Mouse (Mus musculus): ENCODE results near the gene Gjd3. TPM values are rescaled to one million over a fixed set of nuclear protein-coding genes. Genes with fewer than 3 reads are reported as not detected.
"Not testable (repeated sequence)": the region's sequence is repeated elsewhere in the genome, so short reads cannot be mapped to it uniquely, and the experiment has no call there.

The Gjd3 gene
- polyA plus RNA-seq, 1 experiment = not detected

DNA sequence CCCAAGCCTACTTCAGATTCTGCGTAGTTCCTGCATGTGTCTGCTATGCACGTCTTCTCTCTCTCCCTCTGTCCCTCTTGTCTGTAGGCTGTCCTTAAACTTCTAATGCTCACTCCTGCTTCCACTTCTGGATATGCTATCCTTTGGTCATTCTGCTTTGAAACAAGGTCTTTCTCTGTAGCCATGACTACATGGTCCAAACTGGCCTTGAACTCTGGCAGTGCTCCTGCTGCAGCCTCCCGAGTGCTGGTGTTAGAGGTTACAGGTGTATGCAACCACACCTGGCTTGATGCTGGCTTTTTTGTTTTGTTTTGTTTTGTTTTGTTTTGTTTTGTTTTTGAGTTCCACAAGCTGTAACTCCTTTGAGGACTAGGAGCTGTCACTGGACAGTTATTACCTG is 48.4 kb downstream of the Gjd3 start:
- TF ChIP-seq FOSL1 (IDR thresholded peaks at IDR 0.05; ENCODE audit: insufficient read depth, low read length, poor library complexity, severe bottlenecking) (no peak), USF1 (IDR thresholded peaks at IDR 0.05; ENCODE audit: low read depth) (no peak), MYOD1 (IDR thresholded peaks at IDR 0.05; ENCODE audit: control insufficient read depth, insufficient read length, low read depth) (no peak)
- Histone ChIP-seq H3K36me3 (ENCODE audit: control insufficient read depth, insufficient read depth) (no peaks in the 10 kb centered on the region), H3K79me3 (ENCODE audit: low read depth) (peaks cover 18% of the 10 kb centered on the region), H3K79me2 (ENCODE audit: control insufficient read depth, insufficient read depth) (peaks cover 37% of the 10 kb centered on the region), H3K27me3 (ENCODE audit: control insufficient read depth, insufficient read depth, insufficient read length) (no peaks in the 10 kb centered on the region), H3K4me3 (ENCODE audit: insufficient read depth, poor library complexity, severe bottlenecking) (no peak overlapping the region), H3ac (ENCODE audit: control insufficient read depth, insufficient read length, low read depth) (no peak overlapping the region)

DNA sequence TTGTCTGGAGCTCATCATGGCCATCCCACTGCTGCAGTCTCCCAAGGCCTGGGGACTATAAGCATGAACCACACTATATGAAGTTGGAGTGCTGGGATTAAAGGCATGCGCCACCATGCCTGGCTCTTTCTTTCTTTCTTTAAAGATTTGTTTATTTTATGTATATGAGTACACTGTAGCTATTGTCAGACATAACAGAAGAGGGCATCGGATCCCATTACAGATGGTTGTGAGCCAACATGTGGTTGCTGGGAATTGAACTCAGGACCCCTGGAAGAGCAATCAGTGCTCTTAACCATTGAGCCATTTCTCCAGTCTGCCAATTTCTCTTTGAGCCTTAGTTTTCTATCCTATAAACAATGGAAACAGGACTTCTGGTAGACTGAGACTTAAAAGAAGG is 49.0 kb downstream of the Gjd3 start:
- H3ac ChIP-seq (ENCODE audit: control insufficient read depth, insufficient read length, low read depth); H3K4me3 ChIP-seq (ENCODE audit: insufficient read depth, poor library complexity, severe bottlenecking): not testable (repeated sequence)

DNA sequence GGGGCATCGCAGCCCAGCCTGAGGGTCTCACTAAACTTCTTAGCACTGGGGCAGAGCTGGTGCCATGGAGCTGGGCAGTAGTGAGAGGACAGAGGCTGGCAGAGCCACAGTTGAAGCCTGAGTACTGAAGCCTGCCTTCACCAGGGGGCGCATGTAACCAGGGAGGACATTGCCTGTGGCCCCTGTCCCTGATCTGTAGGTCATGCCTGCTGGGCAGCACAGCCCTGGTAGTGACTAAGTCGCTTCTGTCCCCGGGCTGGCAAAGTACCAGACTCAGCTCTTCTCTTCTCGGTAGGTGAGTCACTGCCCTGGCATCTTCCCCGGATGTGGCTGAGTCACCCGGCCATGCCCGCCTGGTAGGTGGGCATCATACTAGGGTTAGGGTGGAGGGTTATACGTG is 49.7 kb downstream of the Gjd3 start:
- Histone ChIP-seq H3K36me3 (ENCODE audit: control insufficient read depth, insufficient read depth) (no peaks in the 10 kb centered on the region), H3K27me3 (ENCODE audit: control insufficient read depth, insufficient read depth, insufficient read length) (no peaks in the 10 kb centered on the region), H3K79me2 (ENCODE audit: control insufficient read depth, insufficient read depth) (peaks cover 24% of the 10 kb centered on the region), H3ac (ENCODE audit: control insufficient read depth, insufficient read length, low read depth) (peak overlapping the region; percentile 18), H3K4me3 (ENCODE audit: insufficient read depth, poor library complexity, severe bottlenecking) (no peak overlapping the region), H3K79me3 (ENCODE audit: low read depth) (peaks cover 6% of the 10 kb centered on the region)
- TF ChIP-seq CEBPB (IDR thresholded peaks at IDR 0.05; ENCODE audit: low read depth) = no peak
- peak; percentile 6 for TF ChIP-seq MYOD1 (IDR thresholded peaks at IDR 0.05; ENCODE audit: control insufficient read depth, insufficient read length, low read depth)
- TF ChIP-seq MAX (IDR thresholded peaks at IDR 0.05) = peak; percentile 77
- TF ChIP-seq MYOG (IDR thresholded peaks at IDR 0.05; ENCODE audit: control insufficient read depth, extremely low read depth, insufficient read length) = no peak
- TF ChIP-seq FOSL1 (IDR thresholded peaks at IDR 0.05; ENCODE audit: insufficient read depth, low read length, poor library complexity, severe bottlenecking) = peak; percentile 94
- TF ChIP-seq USF1 (IDR thresholded peaks at IDR 0.05; ENCODE audit: low read depth) = no peak
- TF ChIP-seq CTCF (IDR thresholded peaks at IDR 0.05; ENCODE audit: control insufficient read depth, insufficient read depth, insufficient read length) = peak; percentile 83

More for the DNA sequence above, 49.0 kb downstream of the Gjd3 start:
- not testable (repeated sequence) for H3K36me3 ChIP-seq (ENCODE audit: control insufficient read depth, insufficient read depth); H3K27me3 ChIP-seq (ENCODE audit: control insufficient read depth, insufficient read depth, insufficient read length)
- Histone ChIP-seq H3K79me3 (ENCODE audit: low read depth) (peaks cover 12% of the 10 kb centered on the region), H3K79me2 (ENCODE audit: control insufficient read depth, insufficient read depth) (peaks cover 31% of the 10 kb centered on the region)

DNA sequence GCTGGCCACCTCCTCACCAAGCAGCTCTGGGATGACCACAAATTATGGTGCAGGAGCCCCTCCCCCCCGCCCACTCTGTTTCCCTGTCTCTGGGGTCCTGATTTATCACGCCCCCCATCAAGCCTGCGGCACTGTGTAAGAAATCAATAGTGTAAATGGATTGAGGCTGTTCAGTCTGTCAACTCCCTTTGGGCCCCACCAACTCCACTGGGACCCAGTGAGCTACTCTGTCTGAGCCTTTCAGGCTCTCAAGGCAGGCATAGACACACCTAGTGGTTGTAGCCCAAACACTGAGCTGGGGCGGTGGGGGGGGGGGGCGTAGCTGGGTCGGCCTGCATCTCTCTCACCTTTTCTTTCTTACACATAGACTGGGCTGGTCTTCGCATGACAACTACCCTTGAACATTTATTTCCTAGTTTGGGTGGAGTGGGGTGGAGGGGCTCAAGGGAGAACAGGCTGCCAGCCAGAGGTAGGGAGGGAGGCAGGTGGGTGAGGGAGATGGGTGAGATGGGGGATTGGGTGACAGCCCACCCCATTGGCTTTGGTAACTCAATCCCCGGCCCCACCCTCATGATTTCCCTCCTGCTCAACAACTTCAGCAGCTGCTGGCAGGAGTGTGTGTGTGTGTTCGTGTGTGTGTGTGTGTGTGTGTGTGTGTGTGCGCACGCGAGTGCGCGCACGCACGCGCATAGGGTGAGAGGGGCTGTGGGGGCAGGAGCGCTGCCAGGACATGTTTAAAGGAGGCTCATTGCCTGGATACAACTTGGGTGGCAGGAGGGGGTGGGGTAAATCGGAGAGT is 50.3 kb downstream of the Gjd3 start:
- TF ChIP-seq MAX (IDR thresholded peaks at IDR 0.05) = peak; percentile 14
- TF ChIP-seq CEBPB (IDR thresholded peaks at IDR 0.05; ENCODE audit: low read depth) = no peak
- TF ChIP-seq MYOD1 (IDR thresholded peaks at IDR 0.05; ENCODE audit: control insufficient read depth, insufficient read length, low read depth) = peak; percentile 58
- no peak for TF ChIP-seq USF1 (IDR thresholded peaks at IDR 0.05; ENCODE audit: low read depth)
- no peak for TF ChIP-seq CTCF (IDR thresholded peaks at IDR 0.05; ENCODE audit: control insufficient read depth, insufficient read depth, insufficient read length)
- no peaks in the 10 kb centered on the region for H3K27me3 ChIP-seq (ENCODE audit: control insufficient read depth, insufficient read depth, insufficient read length)
- H3K4me3 ChIP-seq (ENCODE audit: insufficient read depth, poor library complexity, severe bottlenecking) = no peak overlapping the region
- H3K79me3 ChIP-seq (ENCODE audit: low read depth) = peaks cover 2% of the 10 kb centered on the region
- peak overlapping the region; percentile 18 for H3ac ChIP-seq (ENCODE audit: control insufficient read depth, insufficient read length, low read depth)
- peaks cover 18% of the 10 kb centered on the region for H3K79me2 ChIP-seq (ENCODE audit: control insufficient read depth, insufficient read depth)
- no peaks in the 10 kb centered on the region for H3K36me3 ChIP-seq (ENCODE audit: control insufficient read depth, insufficient read depth)

Other genes starting within 250 kb of the Gjd3 start
- 28.1 TPM for gene Thra, start 242.4 kb downstream of the Gjd3 start, polyA plus RNA-seq (2012; fragmentation: generic; extraction: Trizol)
- gene Nr1d1, start 207.7 kb downstream of the Gjd3 start, polyA plus RNA-seq (2012; fragmentation: generic; extraction: Trizol) = 22.3 TPM
- gene Msl1, start 187.5 kb downstream of the Gjd3 start, polyA plus RNA-seq (2012; fragmentation: generic; extraction: Trizol) = 40.5 TPM
- 24.4 TPM for gene Casc3, start 178.1 kb downstream of the Gjd3 start, polyA plus RNA-seq (2012; fragmentation: generic; extraction: Trizol)
- 0.66 TPM for gene Rapgefl1, start 146.2 kb downstream of the Gjd3 start, polyA plus RNA-seq (2012; fragmentation: generic; extraction: Trizol)
- gene Wipf2, start 119.4 kb downstream of the Gjd3 start, polyA plus RNA-seq (2012; fragmentation: generic; extraction: Trizol) = 4.5 TPM
- gene Cdc6, start 75.2 kb downstream of the Gjd3 start, polyA plus RNA-seq (2012; fragmentation: generic; extraction: Trizol) = 24.1 TPM
- gene Rara, start 55.2 kb downstream of the Gjd3 start, polyA plus RNA-seq (2012; fragmentation: generic; extraction: Trizol) = 31.9 TPM
- gene Top2a, start 41.2 kb upstream of the Gjd3 start, polyA plus RNA-seq (2012; fragmentation: generic; extraction: Trizol) = 83.8 TPM
- gene Igfbp4, start 58.2 kb upstream of the Gjd3 start, polyA plus RNA-seq (2012; fragmentation: generic; extraction: Trizol) = 38.5 TPM
- 0.18 TPM for gene Tns4, start 106.3 kb upstream of the Gjd3 start, polyA plus RNA-seq (2012; fragmentation: generic; extraction: Trizol)
- 0.02 TPM for gene Ccr7, start 172.1 kb upstream of the Gjd3 start, polyA plus RNA-seq (2012; fragmentation: generic; extraction: Trizol)
- gene Smarce1, start 248.0 kb upstream of the Gjd3 start, polyA plus RNA-seq (2012; fragmentation: generic; extraction: Trizol) = 103 TPM